Mouse (Mus musculus) MEL (cell line): Measurements from ENCODE around the gene Slc34a1. TPM values are rescaled to one million over a fixed set of nuclear protein-coding genes. Genes with fewer than 3 reads are reported as not detected.

Source experiments
- DNase-seq: peaks from one replicate; pipeline ENCODE4 v3.0.0; 2011; ENCODE audit warnings: low read depth, low spot score
- H3K27ac ChIP-seq: 2 replicates; pipeline ENCODE4 v1.5.1; 2012; ENCODE audit warnings: low read depth, mild to moderate bottlenecking, control low read depth, low read length, moderate library complexity; ENCODE audit not compliant: control insufficient read depth
- H3K27me3 ChIP-seq, 2 experiments: fragments of 150-350 bp in 1 of 2; sonication (generic) in 1 of 2; 2 replicates each; pipeline ENCODE4 v1.6.1; 2012; ENCODE audit warnings: low read length in 2 of 2, mild to moderate bottlenecking in 2 of 2, improper control_type of control experiment in 1 of 2, moderate library complexity in 1 of 2; ENCODE audit not compliant: insufficient read depth in 2 of 2, control insufficient read depth in 1 of 2
- H3K36me3 ChIP-seq, 2 experiments: 2 replicates each; pipeline ENCODE4 v1.6.1; 2012 to 2014; ENCODE audit warnings: low read length in 2 of 2, improper control_type of control experiment in 1 of 2, inconsistent platforms in 1 of 2, mild to moderate bottlenecking in 1 of 2; ENCODE audit not compliant: insufficient read depth in 2 of 2, control insufficient read depth in 1 of 2
- H3K4me1 ChIP-seq, 2 experiments: fragments of 150-350 bp in 1 of 2; sonication (generic) in 1 of 2; 2 replicates each; pipeline ENCODE4 v1.6.1; 2012; ENCODE audit warnings: low read length in 2 of 2, improper control_type of control experiment in 1 of 2, mild to moderate bottlenecking in 1 of 2; ENCODE audit not compliant: insufficient read depth in 2 of 2, control insufficient read depth in 1 of 2
- H3K4me3 ChIP-seq, 2 experiments: fragments of 150-350 bp in 1 of 2; sonication (generic) in 1 of 2; 2 replicates each; pipeline ENCODE4 v1.5.1; 2012; ENCODE audit warnings: low read depth in 2 of 2, low read length in 2 of 2, mild to moderate bottlenecking in 2 of 2, moderate library complexity in 2 of 2, control low read depth in 1 of 2, improper control_type of control experiment in 1 of 2; ENCODE audit not compliant: control insufficient read depth in 1 of 2, insufficient read depth in 1 of 2
- H3K79me2 ChIP-seq: 2 replicates; pipeline ENCODE4 v1.6.1; 2012; ENCODE audit warnings: mild to moderate bottlenecking, low read length, moderate library complexity; ENCODE audit not compliant: control insufficient read depth, poor library complexity, insufficient read depth
- H3K9ac ChIP-seq: 2 replicates; pipeline ENCODE4 v1.6.1; 2012; ENCODE audit warnings: low read depth, mild to moderate bottlenecking, control low read depth, low read length, moderate library complexity; ENCODE audit not compliant: control insufficient read depth, poor library complexity, severe bottlenecking
- H3K9me3 ChIP-seq: fragments of 150-350 bp; sonication (generic); replicated peaks from 2 replicates; pipeline ENCODE4 v1.6.1; 2012; ENCODE audit warnings: mild to moderate bottlenecking, low read length, improper control_type of control experiment, moderate library complexity; ENCODE audit not compliant: insufficient read depth
- CTCF ChIP-seq, 3 experiments: IDR thresholded peaks in 2 of 3; conservative IDR thresholded peaks in 1 of 3; 2 replicates each; pipeline ENCODE4 v1.5.1; 2011 to 2012; ENCODE audit warnings: low read length in 3 of 3, low read depth in 2 of 3, mild to moderate bottlenecking in 2 of 3, improper control_type of control experiment in 1 of 3, inconsistent platforms in 1 of 3, mixed read lengths in 1 of 3, moderate library complexity in 1 of 3; ENCODE audit not compliant: control insufficient read depth in 1 of 3, insufficient read depth in 1 of 3, poor library complexity in 1 of 3, severe bottlenecking in 1 of 3
- ETS1 ChIP-seq: IDR thresholded peaks from 2 replicates; pipeline ENCODE4 v1.6.1; 2012; ENCODE audit warnings: low read depth, mild to moderate bottlenecking, inconsistent platforms, low read length, improper control_type of control experiment, moderate library complexity
- HCFC1 ChIP-seq: IDR thresholded peaks from 2 replicates; pipeline ENCODE4 v1.6.1; 2012; ENCODE audit warnings: low read depth, mild to moderate bottlenecking, inconsistent platforms, low read length, improper control_type of control experiment, moderate library complexity
- MAX ChIP-seq: IDR thresholded peaks from 2 replicates; pipeline ENCODE4 v1.6.1; 2011; ENCODE audit warnings: low read length, improper control_type of control experiment
- MAZ ChIP-seq: IDR thresholded peaks from 2 replicates; pipeline ENCODE4 v1.6.1; 2012; ENCODE audit warnings: low read depth, mild to moderate bottlenecking, inconsistent platforms, low read length, improper control_type of control experiment
- MXI1 ChIP-seq: IDR thresholded peaks from 2 replicates; pipeline ENCODE4 v1.6.1; 2011; ENCODE audit warnings: mild to moderate bottlenecking, low read depth, low read length, improper control_type of control experiment
- MYC ChIP-seq: IDR thresholded peaks from 2 replicates; pipeline ENCODE4 v1.6.1; 2011; ENCODE audit warnings: low read depth, mild to moderate bottlenecking, low read length, improper control_type of control experiment, moderate library complexity
- NRF1 ChIP-seq: IDR thresholded peaks from 2 replicates; pipeline ENCODE4 v1.6.1; 2014; ENCODE audit warnings: low read depth, mild to moderate bottlenecking, inconsistent platforms, low read length, improper control_type of control experiment, moderate library complexity; ENCODE audit not compliant: poor library complexity, insufficient read depth, severe bottlenecking
- POLR2AphosphoS2 ChIP-seq: IDR thresholded peaks from 2 replicates; pipeline ENCODE4 v1.6.1; 2011; ENCODE audit warnings: low read length, improper control_type of control experiment
- POLR2AphosphoS5 ChIP-seq: IDR thresholded peaks from 2 replicates; pipeline ENCODE4 v1.6.1; 2012; ENCODE audit warnings: low read depth, borderline replicate concordance, mild to moderate bottlenecking, inconsistent platforms, low read length, moderate library complexity, mixed read lengths
- RAD21 ChIP-seq: IDR thresholded peaks from 2 replicates; pipeline ENCODE4 v1.6.1; 2011; ENCODE audit warnings: mild to moderate bottlenecking, low read depth, low read length, improper control_type of control experiment
- SIN3A ChIP-seq: IDR thresholded peaks from 2 replicates; pipeline ENCODE4 v1.6.1; 2012; ENCODE audit warnings: low read length, improper control_type of control experiment, inconsistent platforms
- SMC3 ChIP-seq: IDR thresholded peaks from 2 replicates; pipeline ENCODE4 v1.6.1; 2011; ENCODE audit warnings: low read depth, low read length, improper control_type of control experiment
- USF1 ChIP-seq: IDR thresholded peaks from 2 replicates; pipeline ENCODE4 v1.6.1; 2014; ENCODE audit warnings: low read depth, mild to moderate bottlenecking, inconsistent platforms, low read length, improper control_type of control experiment, moderate library complexity
- USF2 ChIP-seq, 2 experiments: IDR thresholded peaks; 2 replicates each; pipeline ENCODE4 v1.6.1; 2011 to 2012; ENCODE audit warnings: improper control_type of control experiment in 2 of 2, low read length in 2 of 2, borderline replicate concordance in 1 of 2, inconsistent platforms in 1 of 2, low read depth in 1 of 2, mild to moderate bottlenecking in 1 of 2; ENCODE audit not compliant: insufficient read depth in 1 of 2
- ZC3H11A ChIP-seq: IDR thresholded peaks from 2 replicates; pipeline ENCODE4 v1.6.1; 2012; ENCODE audit warnings: low read depth, mild to moderate bottlenecking, inconsistent platforms, low read length, improper control_type of control experiment
- ZMIZ1 ChIP-seq: IDR thresholded peaks from 2 replicates; pipeline ENCODE4 v1.6.1; 2012; ENCODE audit warnings: low read depth, mild to moderate bottlenecking, inconsistent platforms, low read length, improper control_type of control experiment, moderate library complexity
- polyA plus RNA-seq, 2 experiments: library from polyadenylated mRNA; stranded (reverse) in 1 of 2; unstranded in 1 of 2; fragments of >175 nt in 1 of 2; fragments of >200 nt in 1 of 2; gene quantifications; 2 replicates each; pipeline versions ENCODE4 v1.2.1 to v1.2.4; 2012; ENCODE audit warnings: low replicate concordance in 2 of 2, low read depth in 1 of 2; ENCODE audit not compliant: insufficient read length in 2 of 2, insufficient read depth in 1 of 2, missing spikeins in 1 of 2
- total RNA-seq: library from RNA; depleted of rRNA; stranded (reverse); fragments of 300-350 nt; gene quantifications from 2 replicates; pipeline ENCODE4 v1.2.3, GENCODE M21; 2012

The Slc34a1 gene
- total and polyA plus RNA-seq, 3 experiments = not detected

GRCm38 (mm10) chr13:55414743-55415380 lies 16.9 kb downstream of the Slc34a1 start, which contains the start of gene Pfn3:
Pfn3 (minus strand) TSS chr13:55415232.
- peaks cover 0 to 7% of the 10 kb centered on the region in 2 experiments; a peak in 2 of 4 replicates for H3K36me3 ChIP-seq
- peak; percentile 30 for DNase-seq
- peaks cover 0 to 17% of the 10 kb centered on the region in 2 experiments; a peak in 2 of 4 replicates for H3K4me1 ChIP-seq
- H3K4me3 ChIP-seq = no peak within 1 kb of the TSS
- no peaks in the 10 kb centered on the region for H3K27me3 ChIP-seq
- no peak within 1 kb of the TSS for H3K27ac ChIP-seq
- no peak for TF ChIP-seq CTCF (IDR thresholded peaks at IDR 0.05 in 2 of 3, conservative IDR thresholded peaks at IDR 0.05 in 1 of 3; ENCODE audit: control insufficient read depth in 1 of 3, insufficient read depth in 1 of 3, low read depth in 2 of 3, low read length in 3 of 3, poor library complexity in 1 of 3, severe bottlenecking in 1 of 3)
- H3K9ac ChIP-seq = no peak within 1 kb of the TSS
- no peaks in the 10 kb centered on the region for H3K79me2 ChIP-seq
- no peaks in the 10 kb centered on the region for H3K9me3 ChIP-seq

DNA sequence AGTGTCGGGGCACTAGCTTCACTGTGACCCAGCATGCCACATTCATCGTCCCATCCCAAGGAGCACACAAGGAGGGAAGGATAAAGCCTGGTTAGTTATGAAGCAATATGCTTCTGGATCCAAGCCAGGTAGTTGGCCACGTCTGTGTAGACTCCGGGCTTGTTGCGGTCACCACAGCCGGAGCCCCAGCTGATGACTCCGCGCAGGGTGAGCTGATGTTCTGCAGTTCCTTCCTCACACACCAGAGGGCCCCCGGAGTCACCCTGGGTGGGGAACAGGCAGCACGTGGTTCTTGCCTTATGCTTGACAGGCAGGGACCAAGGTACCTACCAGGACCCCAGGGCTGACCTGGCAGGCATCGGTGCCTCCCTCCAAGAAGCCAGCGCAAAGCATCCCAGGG lies 20.0 kb downstream of the Slc34a1 start:
- 0 out of 2 replicates have a peak overlapping the region, but pooled peaks have one; percentile 23 for H3K9ac ChIP-seq
- peak; percentile 85 for DNase-seq
- H3K4me3 ChIP-seq = no peak overlapping the region
- H3K79me2 ChIP-seq = no peaks in the 10 kb centered on the region
- peaks cover 0 to 2% of the 10 kb centered on the region in 2 experiments; a peak in 1 of 4 replicates for H3K36me3 ChIP-seq
- H3K4me1 ChIP-seq = peaks cover 0 to 10% of the 10 kb centered on the region in 2 experiments; a peak in 2 of 4 replicates
- H3K27ac ChIP-seq = no peak overlapping the region
- no peaks in the 10 kb centered on the region for H3K9me3 ChIP-seq
- no peak for TF ChIP-seq POLR2AphosphoS2
- TF ChIP-seq ZMIZ1 = no peak
- TF ChIP-seq MAZ = peak; percentile 56; the same call in 1 of the 2 replicates
- peak; percentile 64 for TF ChIP-seq ZC3H11A
- peak; percentile 76 to 87 (median 85) for TF ChIP-seq CTCF (IDR thresholded peaks at IDR 0.05 in 2 of 3, conservative IDR thresholded peaks at IDR 0.05 in 1 of 3; ENCODE audit: control insufficient read depth in 1 of 3, insufficient read depth in 1 of 3, low read depth in 2 of 3, low read length in 3 of 3, poor library complexity in 1 of 3, severe bottlenecking in 1 of 3)
- TF ChIP-seq SMC3 = peak; percentile 95
- no peak for TF ChIP-seq NRF1
- peak; percentile 98 for TF ChIP-seq MXI1
- peak in 1 of 2 experiments; percentile 45; a peak in 1 of 4 replicates for TF ChIP-seq USF2 (IDR thresholded peaks at IDR 0.05; ENCODE audit: borderline replicate concordance in 1 of 2, insufficient read depth in 1 of 2, low read depth in 1 of 2, low read length in 2 of 2)
- peak; percentile 90 for TF ChIP-seq USF1
- TF ChIP-seq MYC = peak; percentile 97
- TF ChIP-seq RAD21 = peak; percentile 66
- TF ChIP-seq ETS1 = 0 out of 2 replicates have a peak, but pooled peaks have one; percentile 61
- TF ChIP-seq SIN3A = peak; percentile 90
- TF ChIP-seq HCFC1 = 0 out of 2 replicates have a peak, but pooled peaks have one; percentile 21
- TF ChIP-seq MAX = peak; percentile 98
- no peak for TF ChIP-seq POLR2AphosphoS5
- no peaks in the 10 kb centered on the region for H3K27me3 ChIP-seq
